Mouse (Mus musculus): Measurements from ENCODE around the gene Dagla.

Dagla gene

GRCm38 (mm10) chr19:10197130-10197529 is 107.5 kb downstream of the Dagla start:
- no peak for DNase-seq (ENCODE audit: low read depth)

Data from fibroblast of lung, adult 2 months (primary cell).